Mouse (Mus musculus): Measurements from ENCODE around the gene Gucy2c.

The Gucy2c gene

DNA sequence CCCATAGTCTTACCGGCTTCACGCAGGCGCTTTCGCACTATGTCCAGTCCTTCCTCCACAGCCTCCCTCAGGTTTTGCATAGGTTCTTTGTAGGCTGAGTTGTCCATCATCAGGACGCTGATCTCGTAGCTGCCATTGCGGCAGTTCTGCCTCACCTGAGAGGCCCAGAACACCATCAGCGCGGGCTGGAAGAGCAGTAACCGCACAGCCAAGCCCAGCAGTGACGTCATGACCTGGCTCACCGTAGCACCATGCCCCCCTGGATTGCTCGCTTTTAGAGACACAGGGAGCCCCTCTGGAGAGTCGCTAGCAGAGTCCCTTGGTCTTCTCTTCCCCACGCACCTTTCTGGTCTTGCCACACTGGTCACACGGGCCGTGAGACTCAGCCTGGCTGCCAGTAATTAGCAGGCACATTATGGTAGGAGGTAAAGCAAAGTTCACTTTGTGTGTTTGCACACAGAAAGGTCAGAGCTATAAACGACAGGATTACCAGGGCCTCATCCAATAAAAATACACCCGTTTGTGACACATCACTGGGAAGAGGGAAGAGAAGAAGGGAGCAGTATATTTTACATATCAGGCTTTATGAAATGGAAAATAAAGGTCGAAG, at the start of gene Gucy2c:
TSS of gene Gucy2c (minus strand) at position 389 of the 610 bp plus-strand sequence.
- DNase-seq = no peak

DNA sequence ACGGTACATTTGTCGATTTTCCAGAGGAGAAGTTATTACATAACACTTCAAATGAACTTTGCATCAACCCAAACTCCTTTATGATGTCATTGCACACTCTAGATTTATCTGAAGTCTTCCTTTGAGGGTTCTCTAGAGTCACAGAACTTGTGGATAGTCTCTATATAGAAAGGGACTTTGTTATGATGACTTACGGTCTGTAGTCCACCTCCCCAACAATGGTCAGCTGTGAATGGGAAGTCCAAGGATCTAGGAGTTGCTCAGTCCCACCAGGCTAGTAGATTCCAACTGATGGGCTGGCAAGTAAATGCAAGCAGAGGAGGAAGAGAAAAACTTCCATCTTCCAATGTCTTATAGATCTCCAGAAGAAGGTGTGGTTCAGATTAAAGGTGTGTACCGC, 47.1 kb upstream of the Gucy2c start:
- DNase-seq = no peak

DNA sequence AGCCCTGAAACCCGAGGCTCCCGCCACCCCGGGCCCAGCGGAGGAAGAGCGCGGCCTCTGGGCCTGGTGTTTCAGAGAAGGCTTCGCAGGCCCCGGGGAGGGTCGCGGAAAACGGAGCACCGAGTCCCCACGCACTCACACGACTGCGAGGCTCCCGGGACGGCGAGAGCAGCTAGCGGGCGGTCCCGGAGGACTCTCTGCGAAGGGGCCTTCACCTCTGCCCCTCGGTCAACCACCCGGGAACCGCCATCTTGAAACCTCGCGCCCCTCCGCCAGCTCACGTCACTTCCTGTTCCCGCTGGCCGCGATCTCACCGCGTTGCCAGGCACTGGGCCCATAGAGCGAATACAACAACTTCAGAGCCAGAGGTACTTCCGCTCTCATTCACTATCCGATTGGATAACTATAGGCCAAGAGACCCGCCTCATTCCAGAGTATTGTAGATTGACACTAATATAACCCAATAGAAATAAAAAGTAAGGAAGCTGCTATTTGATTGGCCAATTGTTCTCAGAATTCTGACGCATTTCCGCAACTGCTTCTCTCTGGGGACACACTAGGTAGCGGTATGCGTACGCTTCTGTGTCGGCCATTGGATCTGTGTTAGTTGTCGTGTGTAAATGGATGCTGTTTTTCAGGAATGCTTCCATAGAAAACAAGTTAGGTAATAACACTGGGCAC, 46.5 kb upstream of the Gucy2c start, which contains the start of gene Wbp11:
TSS of gene Wbp11 (minus strand) at position 353 of the 681 bp plus-strand sequence.
- DNase-seq = peak; percentile 97

DNA sequence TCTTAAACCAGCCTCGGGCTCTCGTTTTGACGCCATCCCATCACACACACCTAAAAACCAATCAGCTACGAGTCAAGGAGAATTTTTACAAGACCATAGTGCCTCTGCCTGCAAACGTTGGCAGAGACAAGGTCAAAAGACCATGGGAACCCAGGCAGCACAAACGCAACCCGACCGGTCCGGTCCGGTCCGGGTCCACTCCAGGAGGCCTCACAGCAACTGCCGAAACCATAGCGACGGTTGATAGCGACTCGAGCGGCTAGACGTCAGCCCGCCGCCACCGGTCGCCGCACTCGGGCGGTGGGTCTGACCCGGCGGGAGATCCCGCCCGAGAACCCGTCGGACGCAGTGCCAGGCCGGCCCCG, 45.9 kb upstream of the Gucy2c start, which contains the start of gene BC049715:
TSS of gene BC049715 (plus strand) at position 111 of the 365 bp plus-strand sequence.
- DNase-seq = no peak

DNA sequence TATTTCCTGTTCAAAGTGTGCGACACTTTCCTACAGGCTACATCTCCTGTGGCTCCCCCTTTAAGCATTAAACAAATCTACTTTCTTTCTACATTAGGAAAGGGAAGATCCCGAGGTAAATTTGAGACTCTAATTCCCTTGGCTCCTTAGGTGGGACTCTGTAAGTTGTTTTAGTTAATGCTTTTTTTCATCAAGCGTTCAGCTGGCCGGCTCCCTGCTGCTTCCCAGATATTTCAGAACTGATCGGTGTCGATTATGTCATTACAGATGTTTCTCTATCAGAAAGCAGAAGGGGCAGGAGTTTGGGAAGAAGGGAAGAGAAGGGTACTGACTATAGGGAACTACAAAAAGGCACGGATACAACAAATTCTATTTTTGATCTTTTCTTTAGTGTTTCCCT, 45.6 kb upstream of the Gucy2c start:
- no peak for DNase-seq

DNA sequence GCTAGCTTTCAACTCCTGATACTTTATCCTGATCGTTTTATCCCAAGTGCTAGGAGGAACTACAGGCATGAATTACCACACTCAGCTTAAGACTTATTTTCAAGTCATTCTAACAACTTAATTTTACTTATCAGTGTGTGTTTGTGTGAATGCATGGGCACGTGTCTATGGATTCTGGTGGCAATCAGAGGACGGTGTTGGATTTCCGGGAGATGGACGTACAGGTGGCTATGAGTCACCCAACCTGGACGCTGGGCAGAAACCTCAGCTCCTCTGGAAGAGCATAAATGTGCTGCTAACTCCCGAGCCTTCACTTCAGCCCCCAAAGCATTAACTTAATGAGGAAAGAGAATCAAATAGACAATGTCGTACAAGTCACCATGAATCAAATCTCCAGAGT, 43.4 kb upstream of the Gucy2c start:
- DNase-seq = no peak

DNA sequence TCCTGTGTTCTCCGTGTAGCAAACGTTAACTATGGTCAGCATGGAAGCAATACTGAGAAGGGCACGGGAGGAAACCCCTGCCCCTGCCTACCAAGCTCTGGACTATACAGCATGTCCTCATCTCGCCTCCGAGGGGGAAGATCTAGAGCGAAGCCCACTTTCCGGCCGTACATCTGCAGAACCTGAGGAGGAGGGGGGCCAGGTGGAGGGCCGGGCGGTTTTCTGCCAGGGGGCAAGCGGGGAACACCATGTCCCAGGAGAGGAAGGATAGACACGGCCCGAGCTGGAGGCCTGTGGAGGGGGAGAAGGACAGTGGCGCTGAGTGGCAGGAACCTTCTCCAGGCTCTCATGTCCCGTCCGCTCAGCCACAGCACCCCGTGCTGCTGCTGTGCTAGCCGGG, 39.5 kb upstream of the Gucy2c start:
- DNase-seq = no peak

DNA sequence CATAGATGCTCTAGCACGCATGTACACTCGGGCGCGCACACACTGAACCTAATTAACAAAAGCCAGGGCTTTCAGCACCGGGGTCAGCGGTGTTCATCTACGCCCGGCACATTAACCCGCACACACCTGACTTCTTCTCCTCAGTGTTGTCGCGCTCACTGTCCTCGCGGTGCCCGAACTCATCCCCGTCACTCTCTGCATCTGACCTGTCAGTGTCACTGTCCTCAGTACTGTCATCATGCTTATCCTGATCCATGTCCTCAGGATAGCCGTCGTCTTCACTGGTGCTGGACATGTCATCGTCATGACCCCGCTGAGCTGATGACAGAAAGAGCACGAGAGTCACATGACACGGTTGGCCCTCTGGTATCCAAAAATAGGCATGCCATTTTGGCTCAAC, 38.8 kb upstream of the Gucy2c start:
- DNase-seq = no peak

DNA sequence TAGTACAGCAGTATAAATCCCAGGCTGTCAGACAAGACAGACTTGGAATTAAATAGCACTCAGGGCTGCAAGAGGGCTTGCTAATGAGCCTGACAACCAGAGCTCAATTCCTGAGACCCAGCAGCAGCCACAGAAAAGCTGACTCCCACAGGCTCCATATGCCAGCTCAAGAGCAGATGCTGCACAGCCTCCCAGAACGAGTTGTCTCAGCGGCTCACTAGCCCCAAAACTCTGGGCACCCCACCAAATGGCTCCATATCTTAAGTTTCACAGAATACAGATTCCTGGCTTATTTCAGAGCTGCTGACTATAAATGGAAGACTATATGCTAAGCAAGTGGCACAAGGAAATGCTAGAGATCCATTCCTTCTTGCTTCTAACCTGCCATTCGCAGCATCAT, 36.0 kb upstream of the Gucy2c start:
- no peak for DNase-seq

DNA sequence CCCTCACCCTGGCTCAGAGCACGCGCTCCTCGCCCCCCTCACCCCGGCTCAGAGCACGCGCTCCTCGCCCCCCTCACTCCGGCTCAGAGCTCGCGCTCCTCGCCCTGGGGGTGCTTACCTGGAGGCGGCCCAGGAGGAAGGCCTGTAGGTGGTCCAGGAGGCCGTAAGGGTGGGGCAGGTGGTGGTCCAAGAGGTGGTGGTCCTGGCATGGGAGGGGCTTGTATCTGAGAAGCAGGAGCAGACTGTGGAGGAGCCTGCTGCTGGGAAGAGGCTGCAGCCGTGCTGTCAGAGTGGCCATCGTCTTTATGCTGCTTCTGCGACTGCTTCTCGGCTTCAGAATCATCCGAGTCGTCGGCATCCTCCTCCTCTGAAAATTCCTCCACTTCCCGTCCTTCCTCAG, 35.3 kb upstream of the Gucy2c start:
- no peak for DNase-seq

DNA sequence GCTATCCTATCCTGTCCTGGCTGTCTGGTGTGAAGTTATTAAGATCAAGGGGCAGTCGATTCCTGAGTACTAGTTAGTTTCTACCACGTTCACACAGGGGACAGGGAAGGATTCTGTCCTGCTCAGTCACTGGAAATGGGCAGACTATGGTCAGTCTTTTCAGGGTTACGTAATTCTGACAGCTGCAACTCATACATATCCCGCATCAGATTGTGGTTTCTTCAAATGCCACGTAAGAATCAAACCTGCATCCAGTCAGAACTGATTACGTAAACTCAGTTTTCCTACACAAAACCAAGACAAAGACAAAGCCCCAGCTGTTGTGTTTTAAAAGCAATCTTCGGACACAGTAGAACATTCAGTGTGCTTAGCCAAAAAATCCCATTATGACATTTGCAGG, 33.8 kb upstream of the Gucy2c start:
- no peak for DNase-seq

DNA sequence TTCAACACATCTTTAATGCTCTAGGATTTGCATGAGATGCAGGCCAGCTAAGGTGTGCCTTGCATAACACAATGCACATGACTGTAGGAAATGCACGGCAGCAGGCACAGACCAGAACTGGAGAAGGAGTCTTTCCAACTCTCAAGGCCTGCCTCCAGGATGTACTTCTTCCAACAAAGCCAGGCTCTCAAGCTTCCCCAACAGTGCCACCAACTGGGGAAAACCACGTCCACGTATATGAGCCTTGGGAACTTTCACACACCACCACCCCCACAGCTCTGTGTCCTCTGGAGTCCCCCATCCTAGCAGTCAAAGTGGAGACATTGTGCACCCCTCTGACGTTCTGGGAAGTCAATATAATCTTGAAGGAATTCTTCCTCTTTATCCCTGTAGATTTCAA, 31.6 kb upstream of the Gucy2c start:
- DNase-seq = no peak

DNA sequence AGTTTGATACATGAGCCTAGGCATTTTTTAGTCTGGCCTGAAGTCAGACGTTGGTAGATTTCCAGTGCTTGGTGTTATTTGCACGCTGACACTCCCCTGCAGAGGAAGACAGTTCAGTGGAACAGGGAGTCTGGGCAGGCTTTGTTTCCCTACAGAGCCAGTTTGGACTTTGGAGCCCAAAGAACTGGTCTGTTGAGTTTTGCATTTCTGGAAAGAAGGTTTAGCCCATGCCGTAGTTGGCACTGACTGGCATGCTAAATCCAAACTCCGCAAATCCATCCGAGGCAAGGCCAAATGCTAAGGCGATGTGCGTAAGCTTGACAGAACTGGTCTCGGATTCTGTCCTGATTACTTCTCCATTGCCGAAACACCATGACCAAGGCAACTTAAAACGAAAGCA, 29.6 kb upstream of the Gucy2c start:
- peak; percentile 40 for DNase-seq

DNA sequence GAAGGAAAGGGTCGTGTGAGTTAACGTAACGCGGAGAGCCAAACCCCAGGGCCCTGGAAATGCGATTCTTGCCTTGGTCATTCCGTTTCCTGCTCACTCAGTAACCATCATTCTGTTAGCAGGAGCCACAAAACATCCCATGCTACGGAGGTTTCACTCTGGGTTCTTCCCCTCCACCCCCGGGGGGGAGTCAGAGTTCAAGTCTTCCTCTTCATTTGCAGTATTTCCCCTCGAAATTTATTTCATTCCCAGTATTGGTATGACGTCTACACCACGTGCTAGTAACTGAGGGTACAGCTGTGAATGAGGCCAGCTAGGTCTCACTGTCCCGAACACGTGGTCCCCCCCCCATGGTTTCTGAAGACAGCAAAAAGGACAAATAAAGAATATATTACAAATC, 28.1 kb upstream of the Gucy2c start:
- no peak for DNase-seq

DNA sequence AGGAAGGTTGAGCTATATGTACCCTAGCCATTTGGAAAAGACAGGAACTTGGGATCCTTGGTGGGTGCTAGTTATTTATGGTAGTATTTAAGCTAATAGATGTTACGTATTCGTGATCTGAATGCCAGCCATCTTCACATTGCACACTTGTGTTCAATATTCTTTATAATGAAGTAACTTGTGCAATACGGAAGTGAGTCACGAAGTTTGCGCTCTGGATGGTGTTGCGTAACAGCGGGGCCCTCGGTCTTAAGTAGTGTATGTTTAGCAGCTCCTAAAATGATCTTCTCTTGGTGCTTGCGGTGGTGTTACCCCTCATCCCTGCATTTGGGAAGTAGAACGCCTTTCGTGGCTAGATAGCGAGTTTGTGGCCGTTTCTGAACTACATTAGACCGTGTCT, 27.5 kb upstream of the Gucy2c start:
- peak; percentile 44 for DNase-seq

DNA sequence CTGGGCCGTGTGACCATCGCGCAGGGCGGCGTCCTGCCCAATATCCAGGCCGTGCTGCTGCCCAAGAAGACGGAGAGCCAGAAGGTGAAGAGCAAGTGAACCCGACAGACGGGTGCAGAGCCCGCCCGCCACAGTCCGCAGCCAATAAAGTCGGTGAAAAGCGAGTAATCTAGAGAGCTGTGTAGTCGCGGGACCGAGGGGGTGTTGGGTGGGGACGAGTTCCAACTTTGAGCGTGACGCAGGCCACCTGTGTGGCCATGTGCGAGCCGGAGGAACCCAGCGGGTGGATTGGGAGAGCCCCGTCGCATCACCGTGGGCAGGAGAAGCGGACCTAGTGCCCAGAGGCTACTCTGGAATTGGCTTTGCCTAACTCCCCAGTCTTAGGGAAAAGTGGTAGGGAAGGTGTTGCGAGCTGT, 27.1 kb upstream of the Gucy2c start:
- DNase-seq = no peak

DNA sequence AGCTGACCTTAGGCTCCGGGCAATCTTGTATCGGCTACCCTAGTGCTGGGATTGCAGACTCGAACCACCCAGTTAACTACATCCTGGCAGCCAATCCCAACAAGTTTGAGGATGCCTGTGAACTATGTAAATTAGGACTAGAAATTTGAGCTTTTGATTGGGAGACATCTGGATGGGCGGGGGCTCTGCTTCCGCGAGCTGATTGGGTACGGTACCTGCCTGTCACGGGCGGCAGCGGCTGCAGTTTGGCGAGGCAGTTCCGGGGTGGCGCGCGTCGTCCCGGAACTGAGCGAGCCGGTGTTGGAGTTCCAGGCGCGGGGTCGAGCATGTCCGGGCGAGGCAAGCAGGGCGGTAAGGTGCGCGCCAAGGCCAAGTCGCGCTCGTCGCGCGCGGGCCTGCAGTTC, 26.5 kb upstream of the Gucy2c start, which contains the start of gene H2afj:
TSS of gene H2afj (plus strand) at position 231 of the 404 bp plus-strand sequence.
- peak; percentile 98 for DNase-seq

DNA sequence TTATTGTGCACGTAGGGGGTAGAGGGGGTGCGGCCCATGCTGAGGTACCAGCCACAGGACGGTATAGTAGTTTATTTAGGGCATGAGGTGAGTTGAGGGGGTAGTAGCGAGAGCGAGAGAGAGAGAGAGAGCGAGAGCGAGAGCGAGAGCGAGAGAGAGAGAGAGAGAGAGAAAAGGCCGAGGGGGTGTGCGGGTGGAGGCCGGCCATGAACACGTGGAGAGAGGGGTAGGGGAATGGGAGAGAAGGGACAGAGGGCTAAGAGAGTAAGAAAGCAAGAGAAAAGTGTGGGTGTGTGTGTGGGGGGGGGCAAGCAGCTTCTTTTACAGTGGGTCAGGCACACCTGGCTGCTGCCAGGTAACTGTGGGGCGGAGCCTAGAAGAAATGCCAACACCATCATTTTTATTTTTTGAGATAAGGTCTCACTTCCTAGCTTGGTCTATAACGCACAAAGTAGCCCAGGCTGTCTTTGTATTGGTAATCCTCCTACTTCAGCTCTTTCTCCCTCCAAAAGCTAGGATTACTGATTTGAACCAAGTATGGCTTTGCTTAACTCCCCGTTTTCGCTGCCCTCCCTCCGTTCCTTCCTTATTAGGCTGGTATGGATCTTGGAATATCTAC, 25.9 kb upstream of the Gucy2c start:
- no peak for DNase-seq

DNA sequence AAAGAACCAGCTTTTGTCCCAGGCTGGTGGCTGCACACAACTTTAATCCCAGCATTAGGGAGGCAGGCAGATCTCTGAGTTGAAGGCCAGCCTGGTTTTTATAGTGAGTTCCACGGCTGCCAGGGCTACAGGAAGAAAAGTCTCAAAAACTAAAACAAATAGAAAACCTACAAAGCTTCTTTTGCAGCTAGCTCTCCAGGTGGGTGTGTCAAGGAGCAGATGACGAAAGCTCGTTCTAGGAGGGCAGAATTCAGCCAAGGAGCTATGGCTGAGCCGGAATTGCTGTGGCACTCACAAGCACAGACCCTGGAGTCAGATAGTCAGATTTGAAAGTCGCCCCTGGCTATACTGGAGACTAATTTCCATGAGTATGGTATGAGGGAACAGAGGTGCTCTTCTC, 25.3 kb upstream of the Gucy2c start:
- no peak for DNase-seq

DNA sequence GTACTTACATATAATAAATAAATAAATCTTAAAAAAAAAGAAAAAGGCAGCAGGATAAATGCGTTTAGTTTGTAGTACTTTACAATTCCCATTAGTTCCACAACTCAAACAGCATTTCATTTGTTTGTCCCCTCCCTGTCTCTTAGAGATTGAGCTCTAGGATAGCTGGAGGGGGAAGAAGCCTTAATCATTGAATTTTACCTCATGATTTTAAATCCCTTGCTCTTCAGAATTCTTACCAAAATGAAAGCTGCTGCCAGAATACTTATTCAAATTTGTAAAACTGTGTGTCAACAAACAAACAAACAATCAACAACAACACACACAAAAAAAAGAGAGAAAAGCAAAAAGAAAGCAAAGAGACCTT, 23.8 kb upstream of the Gucy2c start:
- DNase-seq = no peak

DNA sequence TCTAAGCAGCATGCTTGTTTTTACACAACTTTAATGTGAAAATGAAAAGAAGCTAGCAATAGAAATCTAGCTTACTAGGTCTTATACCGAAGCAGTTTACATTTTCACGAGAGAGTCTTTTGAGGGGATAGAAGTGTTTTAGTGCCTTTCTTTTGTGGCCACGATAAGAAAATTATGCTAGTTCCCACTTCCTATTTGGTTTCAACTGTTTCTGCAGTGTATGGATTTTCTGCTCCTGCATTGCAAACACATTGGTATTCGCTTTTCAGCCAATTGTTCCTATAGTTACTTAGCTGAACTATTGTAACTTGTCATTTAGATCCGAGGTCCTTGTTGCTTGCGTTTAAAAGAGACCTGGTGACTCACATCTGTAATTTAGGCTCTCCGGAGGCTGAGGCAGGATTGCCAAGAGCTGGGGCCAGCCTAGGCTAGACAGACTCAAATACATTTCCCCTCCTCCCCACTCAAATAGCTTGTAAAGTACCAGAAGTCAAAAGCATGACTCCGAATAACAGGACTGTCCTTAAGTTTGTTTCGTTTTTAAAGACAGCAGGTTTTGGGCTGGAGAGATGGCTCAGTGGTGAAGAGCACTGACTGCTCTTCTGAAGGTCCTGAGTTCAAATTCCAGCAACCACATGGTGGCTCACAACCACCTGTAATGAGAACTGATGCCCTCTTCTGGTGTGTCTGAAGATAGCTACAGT, 23.3 kb upstream of the Gucy2c start:
- no peak for DNase-seq

DNA sequence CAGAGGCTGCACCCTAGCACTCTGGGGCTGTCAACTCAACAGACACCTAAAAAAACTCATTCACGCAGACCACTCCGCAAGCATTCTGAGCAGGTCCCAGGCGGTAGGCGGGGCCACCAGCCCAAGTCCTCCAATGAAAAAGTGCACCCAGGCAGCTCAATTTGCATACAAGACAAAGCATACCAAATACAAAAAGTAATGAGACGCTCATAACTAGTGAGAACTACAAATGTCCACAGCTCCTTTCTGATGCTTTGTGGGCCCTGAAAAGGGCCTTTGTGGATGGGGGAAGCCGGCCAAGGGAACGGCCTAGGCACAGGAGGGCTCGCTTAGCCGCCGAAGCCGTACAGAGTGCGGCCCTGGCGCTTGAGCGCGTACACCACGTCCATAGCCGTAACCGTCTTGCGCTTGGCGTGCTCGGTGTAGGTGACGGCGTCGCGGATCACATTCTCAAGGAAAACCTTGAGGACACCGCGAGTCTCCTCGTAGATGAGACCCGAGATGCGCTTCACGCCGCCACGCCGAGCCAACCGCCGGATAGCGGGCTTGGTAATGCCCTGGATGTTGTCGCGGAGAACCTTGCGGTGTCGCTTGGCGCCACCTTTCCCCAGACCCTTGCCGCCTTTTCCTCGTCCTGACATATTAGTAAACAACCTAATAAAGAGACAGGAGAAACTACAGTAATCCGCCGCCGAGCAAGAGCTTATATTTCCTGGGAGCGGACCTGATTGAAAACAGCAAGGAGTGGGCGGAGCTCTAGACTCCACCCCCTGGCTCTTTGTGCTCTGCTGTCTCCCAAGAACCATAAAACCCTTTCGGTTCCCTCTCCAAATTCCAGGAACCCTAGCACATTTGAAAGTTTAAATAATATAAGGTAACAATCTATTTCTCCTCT, 22.4 kb upstream of the Gucy2c start, which contains the start of gene Hist4h4:
TSS of gene Hist4h4 (minus strand) at position 677 of the 895 bp plus-strand sequence.
- DNase-seq = peak; percentile 97

Data from kidney, postnatal 14 days (tissue).